Mouse (Mus musculus): ENCODE data around the gene Fchsd2. TPM values are rescaled to one million over a fixed set of nuclear protein-coding genes. Genes with fewer than 3 reads are reported as not detected.
A peak's percentile ranks its signal among the peaks of the same experiment; 100 is the strongest.

The Fchsd2 gene
- 1.8 and 5.0 TPM in 2 replicates for polyA plus RNA-seq (2012; ENCODE audit: insufficient read depth, low replicate concordance)

DNA sequence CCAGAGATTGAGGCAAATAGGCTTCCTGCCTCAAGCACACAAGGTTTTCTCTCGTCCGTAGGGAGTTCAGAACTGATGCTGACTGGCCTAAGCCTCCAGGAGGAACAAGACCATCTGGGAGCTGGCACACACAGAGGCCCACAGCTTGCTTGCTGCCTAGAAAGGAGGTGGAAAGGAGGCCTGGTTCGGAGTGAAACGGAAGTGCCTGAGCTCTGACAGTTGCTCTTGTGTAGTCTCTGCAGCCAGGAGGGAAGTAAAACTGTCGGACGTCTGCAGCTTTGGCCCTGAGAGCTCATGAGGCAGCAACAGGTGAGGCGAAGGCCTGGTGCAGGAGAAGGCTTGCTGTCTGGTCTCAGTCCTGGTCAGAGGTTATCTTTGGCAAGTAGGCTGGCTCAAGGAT is at the start of gene Fchsd2:
Gene Fchsd2, plus strand, starts transcription at position 246 of the 400 bp plus-strand sequence.
- no peak for TF ChIP-seq GATA1 (IDR thresholded peaks at IDR 0.05; ENCODE audit: borderline replicate concordance, low read length)
- TF ChIP-seq FLI1 (IDR thresholded peaks at IDR 0.05; ENCODE audit: low read length), result no peak
- peaks cover 3% of the 10 kb centered on the region for H3K27me3 ChIP-seq (replicated peaks)
- H3K4me1 ChIP-seq, result peaks cover 65% of the 10 kb centered on the region
- no peak within 1 kb of the TSS for H3K4me3 ChIP-seq (replicated peaks)
- H3K36me3 ChIP-seq (replicated peaks; ENCODE audit: low read length), result no peaks in the 10 kb centered on the region
- no peaks in the 10 kb centered on the region for H3K9me3 ChIP-seq

DNA sequence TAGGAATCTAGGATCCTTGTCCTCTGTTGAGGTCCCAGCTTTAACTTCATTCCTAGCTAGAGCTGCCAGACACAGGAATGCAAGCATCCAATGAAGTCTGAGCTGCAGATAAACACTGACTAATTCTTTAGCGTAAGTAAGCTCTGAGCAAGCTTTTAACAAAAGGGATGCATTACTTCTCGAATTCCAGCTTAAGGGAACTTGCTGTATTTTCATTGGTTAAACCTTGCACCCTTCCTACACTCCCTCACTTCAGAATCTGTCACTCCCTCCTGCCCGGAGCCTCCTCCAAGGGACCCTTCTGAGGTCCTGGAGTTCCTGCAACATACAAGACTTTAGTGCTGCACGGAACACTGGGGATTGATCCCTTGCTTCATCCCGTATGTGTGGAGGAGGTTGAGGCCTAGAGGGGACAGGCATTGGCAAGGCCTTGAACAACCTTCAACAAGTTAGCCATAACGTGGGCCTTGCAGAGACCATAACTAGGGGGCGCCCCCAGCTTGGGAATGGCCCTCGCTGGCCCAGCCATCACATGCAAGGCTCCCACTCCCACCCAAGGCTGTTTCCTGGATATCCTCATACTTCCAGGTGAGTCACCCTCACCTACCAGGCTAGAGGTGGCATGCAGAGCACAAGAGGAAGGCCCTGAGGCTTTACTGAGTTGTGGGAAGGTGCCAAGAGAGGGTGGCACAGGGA is 48.7 kb upstream of the Fchsd2 start:
- no peaks in the 10 kb centered on the region for H3K36me3 ChIP-seq (replicated peaks; ENCODE audit: low read length)
- peaks cover 83% of the 10 kb centered on the region for H3K27me3 ChIP-seq (replicated peaks)
- TF ChIP-seq GATA1 (IDR thresholded peaks at IDR 0.05; ENCODE audit: borderline replicate concordance, low read length) (no peak), FLI1 (IDR thresholded peaks at IDR 0.05; ENCODE audit: low read length) (no peak)
- H3K4me1 ChIP-seq, result peaks cover 44% of the 10 kb centered on the region
- no peaks in the 10 kb centered on the region for H3K9me3 ChIP-seq
- H3K4me3 ChIP-seq (replicated peaks), result no peak overlapping the region

DNA sequence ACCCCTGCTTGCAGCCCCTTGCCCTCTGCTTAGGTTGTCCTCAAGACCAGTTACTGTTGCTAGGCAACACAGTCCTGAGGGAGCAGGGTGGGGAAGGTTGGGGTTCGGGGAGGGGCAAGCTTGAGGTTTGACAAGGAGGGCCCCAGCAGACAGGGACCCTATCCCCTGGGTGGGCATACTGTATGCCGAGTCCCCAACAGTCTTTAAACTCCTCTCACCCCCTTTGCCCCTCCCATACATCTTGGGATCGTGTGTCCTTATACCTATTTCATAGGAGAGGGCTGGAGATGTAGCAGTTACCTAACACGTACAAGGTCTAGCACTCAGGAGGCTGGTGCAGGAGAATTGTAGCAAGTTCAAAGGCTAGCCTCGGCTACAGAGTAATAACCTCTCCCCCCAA is 44.4 kb upstream of the Fchsd2 start:
- no peak for TF ChIP-seq FLI1 (IDR thresholded peaks at IDR 0.05; ENCODE audit: low read length)
- TF ChIP-seq GATA1 (IDR thresholded peaks at IDR 0.05; ENCODE audit: borderline replicate concordance, low read length), result no peak
- Histone ChIP-seq H3K4me1 (peaks cover 35% of the 10 kb centered on the region), H3K36me3 (replicated peaks; ENCODE audit: low read length) (no peaks in the 10 kb centered on the region), H3K27me3 (replicated peaks) (peaks cover 61% of the 10 kb centered on the region), H3K9me3 (no peaks in the 10 kb centered on the region), H3K4me3 (replicated peaks) (no peak overlapping the region)

DNA sequence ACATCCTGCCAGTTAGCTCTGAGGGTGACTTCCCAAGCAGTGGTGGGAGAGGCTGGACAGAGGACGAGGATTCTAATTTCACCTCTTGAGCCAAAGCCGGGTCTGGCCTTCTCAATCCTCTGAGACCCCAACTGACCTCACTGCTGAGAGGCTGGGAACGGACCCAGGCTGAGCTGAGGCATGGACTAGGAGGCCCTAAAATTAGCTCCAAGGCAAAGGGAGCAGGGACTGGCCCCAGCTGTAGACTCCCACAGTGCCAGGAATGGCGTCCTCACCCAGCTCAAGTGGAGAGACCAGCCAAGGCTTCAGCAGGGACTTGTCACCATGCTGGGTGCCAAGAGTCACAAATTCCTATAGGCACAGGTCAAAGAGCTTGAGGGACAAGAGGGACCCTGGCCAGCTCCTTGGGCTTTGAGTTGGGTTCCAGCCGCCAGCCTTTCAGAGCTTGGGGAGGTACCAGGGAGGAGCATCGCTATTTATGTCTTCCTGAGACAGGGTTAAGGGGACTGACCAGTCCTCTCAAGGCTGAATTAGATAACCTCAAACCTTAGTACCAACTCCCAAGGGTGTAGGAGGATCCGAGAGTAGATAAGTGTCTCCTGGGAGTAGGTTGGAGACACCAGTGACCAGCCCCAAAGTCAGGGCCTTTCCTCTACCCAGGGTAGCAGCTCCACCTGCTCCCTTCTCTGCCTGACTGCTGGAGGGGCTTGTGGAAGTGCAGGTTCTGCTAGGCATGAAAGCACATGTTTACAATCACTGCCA is 43.2 kb upstream of the Fchsd2 start:
- Histone ChIP-seq H3K27me3 (replicated peaks) (peaks cover 54% of the 10 kb centered on the region), H3K9me3 (no peaks in the 10 kb centered on the region), H3K36me3 (replicated peaks; ENCODE audit: low read length) (no peaks in the 10 kb centered on the region), H3K4me3 (replicated peaks) (no peak overlapping the region), H3K4me1 (peaks cover 29% of the 10 kb centered on the region)
- TF ChIP-seq GATA1 (IDR thresholded peaks at IDR 0.05; ENCODE audit: borderline replicate concordance, low read length), result no peak
- no peak for TF ChIP-seq FLI1 (IDR thresholded peaks at IDR 0.05; ENCODE audit: low read length)

DNA sequence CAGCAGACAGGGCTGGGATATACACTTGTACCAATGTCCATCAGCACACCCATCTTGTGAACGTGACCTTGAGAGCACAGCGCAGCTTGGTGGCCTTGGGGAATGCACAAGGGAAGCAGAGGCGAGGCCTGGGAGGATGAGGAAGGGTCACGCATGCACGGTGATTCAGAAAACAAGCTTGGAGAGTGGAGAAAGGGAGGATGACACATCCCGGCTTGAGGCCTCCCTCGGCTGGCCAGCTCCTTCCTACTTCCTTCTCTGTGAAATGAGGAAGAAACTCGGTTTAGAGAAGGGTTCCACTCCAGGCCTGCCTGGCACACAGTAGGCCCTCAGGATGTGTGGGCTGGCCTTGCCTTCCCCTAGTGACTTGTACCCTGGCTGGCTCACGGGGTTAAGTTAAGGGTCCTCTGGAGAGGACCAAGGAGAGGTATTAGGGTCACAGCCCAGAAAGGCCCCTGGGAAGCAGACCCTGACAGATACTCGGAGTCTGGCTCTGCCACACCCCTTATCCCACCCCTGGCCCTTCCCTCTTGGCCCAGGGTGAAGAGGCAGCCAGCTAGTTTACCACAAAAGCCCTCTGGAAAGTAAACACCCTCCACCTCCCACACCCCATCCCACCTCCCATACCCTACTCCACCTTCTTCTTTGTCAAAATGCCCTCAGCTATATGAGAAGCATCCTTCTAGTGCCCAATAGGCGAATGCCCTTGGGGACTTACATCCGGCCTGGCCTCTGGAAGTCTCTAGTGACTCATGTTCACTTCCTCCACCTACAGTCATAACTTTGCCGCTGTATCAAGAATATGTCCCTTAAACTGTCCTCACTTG is 41.7 kb upstream of the Fchsd2 start:
- no peaks in the 10 kb centered on the region for H3K9me3 ChIP-seq
- TF ChIP-seq FLI1 (IDR thresholded peaks at IDR 0.05; ENCODE audit: low read length), result no peak
- TF ChIP-seq GATA1 (IDR thresholded peaks at IDR 0.05; ENCODE audit: borderline replicate concordance, low read length), result no peak
- peaks cover 28% of the 10 kb centered on the region for H3K4me1 ChIP-seq
- H3K36me3 ChIP-seq (replicated peaks; ENCODE audit: low read length), result no peaks in the 10 kb centered on the region
- peaks cover 44% of the 10 kb centered on the region for H3K27me3 ChIP-seq (replicated peaks)
- H3K4me3 ChIP-seq (replicated peaks), result peak overlapping the region; percentile 48

DNA sequence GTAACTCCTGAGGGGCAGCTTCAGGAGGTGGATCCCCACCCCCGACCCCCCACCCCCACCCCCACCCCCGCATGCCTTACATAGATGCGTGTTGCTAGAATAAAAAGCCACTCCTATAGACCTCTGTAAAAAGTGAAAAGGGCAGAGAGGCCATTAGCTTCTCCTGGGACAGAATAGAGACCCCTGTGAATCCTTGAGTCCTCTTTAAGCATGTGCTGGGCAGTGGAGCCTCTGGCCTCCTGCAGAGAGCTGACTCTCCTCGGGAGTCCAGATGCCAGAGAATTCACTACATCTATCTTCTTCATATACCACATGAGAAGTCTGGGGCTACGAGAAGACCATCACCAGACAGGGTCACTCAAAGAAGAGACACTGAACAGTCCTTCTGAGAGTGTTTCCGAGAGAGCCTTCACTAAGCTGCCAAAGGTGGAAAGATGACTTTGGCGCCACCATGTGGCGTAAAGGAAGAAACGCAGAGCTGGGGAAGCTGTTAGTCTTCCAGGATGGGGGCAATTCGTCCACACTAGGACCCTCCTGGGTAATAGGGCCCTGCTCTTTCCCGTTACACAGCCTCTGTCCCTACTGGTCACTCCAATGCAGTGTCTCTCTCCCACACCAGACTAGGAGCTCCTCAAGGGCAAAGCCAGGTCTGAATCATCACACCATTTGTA is 41.0 kb upstream of the Fchsd2 start:
- TF ChIP-seq GATA1 (IDR thresholded peaks at IDR 0.05; ENCODE audit: borderline replicate concordance, low read length) (no peak), FLI1 (IDR thresholded peaks at IDR 0.05; ENCODE audit: low read length) (no peak)
- H3K4me3 ChIP-seq (replicated peaks), result peak overlapping the region; percentile 23
- H3K4me1 ChIP-seq, result peaks cover 28% of the 10 kb centered on the region
- H3K9me3 ChIP-seq, result no peaks in the 10 kb centered on the region
- peaks cover 37% of the 10 kb centered on the region for H3K27me3 ChIP-seq (replicated peaks)
- no peaks in the 10 kb centered on the region for H3K36me3 ChIP-seq (replicated peaks; ENCODE audit: low read length)

DNA sequence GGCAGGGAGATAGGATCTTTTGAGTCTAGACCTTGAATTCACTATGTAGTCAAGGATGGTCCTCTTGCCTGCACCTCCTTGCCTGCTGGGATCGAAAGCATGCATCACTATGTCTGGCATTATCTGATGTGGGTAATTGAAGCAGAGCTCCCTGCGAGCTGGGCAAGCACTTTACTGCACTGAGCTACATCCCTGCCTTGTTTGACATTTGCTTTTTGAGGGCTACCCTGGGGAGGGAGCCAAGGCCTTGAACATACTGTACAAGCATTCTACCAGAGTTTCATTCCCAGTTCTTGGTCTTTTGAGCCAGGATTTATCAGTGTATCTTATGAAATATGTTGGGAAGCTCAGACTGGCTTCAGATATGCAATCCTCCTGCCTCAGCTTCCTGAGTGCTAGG is 39.5 kb upstream of the Fchsd2 start:
- Histone ChIP-seq H3K9me3 (no peaks in the 10 kb centered on the region), H3K27me3 (replicated peaks) (peaks cover 26% of the 10 kb centered on the region), H3K36me3 (replicated peaks; ENCODE audit: low read length) (no peaks in the 10 kb centered on the region), H3K4me1 (peaks cover 32% of the 10 kb centered on the region), H3K4me3 (replicated peaks) (no peak overlapping the region)
- no peak for TF ChIP-seq FLI1 (IDR thresholded peaks at IDR 0.05; ENCODE audit: low read length)
- TF ChIP-seq GATA1 (IDR thresholded peaks at IDR 0.05; ENCODE audit: borderline replicate concordance, low read length), result no peak

DNA sequence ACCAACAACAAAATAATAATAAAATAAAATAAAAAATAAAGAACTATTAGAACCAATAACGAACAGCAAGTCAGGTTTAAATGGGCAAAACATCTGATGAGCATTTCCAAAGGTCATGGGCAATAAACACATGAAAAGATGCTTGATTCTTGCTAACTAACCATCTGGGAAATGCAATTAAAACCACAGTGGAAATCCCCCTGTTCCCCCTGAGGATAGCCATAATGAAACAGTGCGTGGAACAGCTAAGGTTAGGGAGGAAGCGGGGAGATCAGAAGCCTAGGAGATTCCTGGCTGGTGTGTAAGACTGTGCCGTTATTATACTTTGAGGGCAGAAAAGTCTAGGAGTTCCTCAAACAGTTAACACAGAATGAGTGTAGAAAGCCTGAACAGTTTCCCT is 35.4 kb upstream of the Fchsd2 start:
- H3K27me3 ChIP-seq (replicated peaks), result no peaks in the 10 kb centered on the region
- H3K9me3 ChIP-seq, result no peaks in the 10 kb centered on the region
- peaks cover 40% of the 10 kb centered on the region for H3K4me1 ChIP-seq
- H3K4me3 ChIP-seq (replicated peaks), result no peak overlapping the region
- no peak for TF ChIP-seq FLI1 (IDR thresholded peaks at IDR 0.05; ENCODE audit: low read length)
- TF ChIP-seq GATA1 (IDR thresholded peaks at IDR 0.05; ENCODE audit: borderline replicate concordance, low read length), result no peak
- H3K36me3 ChIP-seq (replicated peaks; ENCODE audit: low read length), result no peaks in the 10 kb centered on the region

DNA sequence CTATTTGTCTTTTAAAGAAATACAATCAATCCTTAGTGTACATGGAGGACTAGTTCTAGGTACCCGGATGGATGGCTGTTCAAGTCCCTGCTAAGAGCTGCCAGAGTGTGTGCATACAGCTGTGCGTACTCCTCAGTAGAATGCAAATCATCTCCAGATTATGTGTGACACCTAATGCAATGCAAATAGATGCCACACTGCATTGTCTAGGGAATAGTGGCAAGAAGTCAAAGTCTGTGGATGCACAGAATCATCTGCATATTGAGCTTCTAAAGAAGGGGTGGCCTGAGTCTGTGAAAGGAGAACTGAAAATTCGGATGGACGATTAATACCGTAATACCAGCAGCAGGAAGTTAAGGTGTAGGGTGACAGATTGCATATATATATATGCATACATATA is 33.5 kb upstream of the Fchsd2 start:
- Histone ChIP-seq H3K27me3 (replicated peaks) (no peaks in the 10 kb centered on the region), H3K4me3 (replicated peaks) (no peak overlapping the region), H3K9me3 (no peaks in the 10 kb centered on the region), H3K4me1 (peaks cover 54% of the 10 kb centered on the region), H3K36me3 (replicated peaks; ENCODE audit: low read length) (no peaks in the 10 kb centered on the region)
- TF ChIP-seq FLI1 (IDR thresholded peaks at IDR 0.05; ENCODE audit: low read length) (no peak), GATA1 (IDR thresholded peaks at IDR 0.05; ENCODE audit: borderline replicate concordance, low read length) (no peak)
